Mouse (Mus musculus) MEL (cell line): ENCODE measurements around the gene Emx2. TPM values are rescaled to one million over a fixed set of nuclear protein-coding genes. Genes with fewer than 3 reads are reported as not detected.

Experiments
- DNase-seq: peaks from one replicate; pipeline ENCODE4 v3.0.0; 2011; ENCODE audit warnings: low read depth, low spot score
- H3K27ac ChIP-seq: 2 replicates; pipeline ENCODE4 v1.5.1; 2012; ENCODE audit warnings: low read depth, mild to moderate bottlenecking, control low read depth, low read length, moderate library complexity; ENCODE audit not compliant: control insufficient read depth
- H3K27me3 ChIP-seq, 2 experiments: fragments of 150-350 bp in 1 of 2; sonication (generic) in 1 of 2; 2 replicates each; pipeline ENCODE4 v1.6.1; 2012; ENCODE audit warnings: low read length in 2 of 2, mild to moderate bottlenecking in 2 of 2, improper control_type of control experiment in 1 of 2, moderate library complexity in 1 of 2; ENCODE audit not compliant: insufficient read depth in 2 of 2, control insufficient read depth in 1 of 2
- H3K36me3 ChIP-seq, 2 experiments: 2 replicates each; pipeline ENCODE4 v1.6.1; 2012 to 2014; ENCODE audit warnings: low read length in 2 of 2, improper control_type of control experiment in 1 of 2, inconsistent platforms in 1 of 2, mild to moderate bottlenecking in 1 of 2; ENCODE audit not compliant: insufficient read depth in 2 of 2, control insufficient read depth in 1 of 2
- H3K4me1 ChIP-seq, 2 experiments: fragments of 150-350 bp in 1 of 2; sonication (generic) in 1 of 2; 2 replicates each; pipeline ENCODE4 v1.6.1; 2012; ENCODE audit warnings: low read length in 2 of 2, improper control_type of control experiment in 1 of 2, mild to moderate bottlenecking in 1 of 2; ENCODE audit not compliant: insufficient read depth in 2 of 2, control insufficient read depth in 1 of 2
- H3K4me3 ChIP-seq, 2 experiments: fragments of 150-350 bp in 1 of 2; sonication (generic) in 1 of 2; 2 replicates each; pipeline ENCODE4 v1.5.1; 2012; ENCODE audit warnings: low read depth in 2 of 2, low read length in 2 of 2, mild to moderate bottlenecking in 2 of 2, moderate library complexity in 2 of 2, control low read depth in 1 of 2, improper control_type of control experiment in 1 of 2; ENCODE audit not compliant: control insufficient read depth in 1 of 2, insufficient read depth in 1 of 2
- H3K79me2 ChIP-seq: 2 replicates; pipeline ENCODE4 v1.6.1; 2012; ENCODE audit warnings: mild to moderate bottlenecking, low read length, moderate library complexity; ENCODE audit not compliant: control insufficient read depth, poor library complexity, insufficient read depth
- H3K9ac ChIP-seq: 2 replicates; pipeline ENCODE4 v1.6.1; 2012; ENCODE audit warnings: low read depth, mild to moderate bottlenecking, control low read depth, low read length, moderate library complexity; ENCODE audit not compliant: control insufficient read depth, poor library complexity, severe bottlenecking
- H3K9me3 ChIP-seq: fragments of 150-350 bp; sonication (generic); replicated peaks from 2 replicates; pipeline ENCODE4 v1.6.1; 2012; ENCODE audit warnings: mild to moderate bottlenecking, low read length, improper control_type of control experiment, moderate library complexity; ENCODE audit not compliant: insufficient read depth
- CHD2 ChIP-seq: IDR thresholded peaks from 2 replicates; pipeline ENCODE4 v1.6.1; 2011; ENCODE audit warnings: low read length, improper control_type of control experiment
- CTCF ChIP-seq, 3 experiments: IDR thresholded peaks in 2 of 3; conservative IDR thresholded peaks in 1 of 3; 2 replicates each; pipeline ENCODE4 v1.5.1; 2011 to 2012; ENCODE audit warnings: low read length in 3 of 3, low read depth in 2 of 3, mild to moderate bottlenecking in 2 of 3, improper control_type of control experiment in 1 of 3, inconsistent platforms in 1 of 3, mixed read lengths in 1 of 3, moderate library complexity in 1 of 3; ENCODE audit not compliant: control insufficient read depth in 1 of 3, insufficient read depth in 1 of 3, poor library complexity in 1 of 3, severe bottlenecking in 1 of 3
- E2F4 ChIP-seq: IDR thresholded peaks from 2 replicates; pipeline ENCODE4 v1.6.1; 2011; ENCODE audit warnings: low read depth, low read length, improper control_type of control experiment, borderline replicate concordance
- ELF1 ChIP-seq: IDR thresholded peaks from 2 replicates; pipeline ENCODE4 v1.6.1; 2014; ENCODE audit warnings: low read depth, mild to moderate bottlenecking, inconsistent platforms, low read length, improper control_type of control experiment, moderate library complexity
- EP300 ChIP-seq, 2 experiments: IDR thresholded peaks; 2 replicates each; pipeline ENCODE4 v1.6.1; 2011; ENCODE audit warnings: improper control_type of control experiment in 2 of 2, low read length in 2 of 2, low read depth in 1 of 2, mild to moderate bottlenecking in 1 of 2
- MAFK ChIP-seq: IDR thresholded peaks from 2 replicates; pipeline ENCODE4 v1.6.1; 2011; ENCODE audit warnings: low read depth, mild to moderate bottlenecking, low read length, improper control_type of control experiment, borderline replicate concordance
- MAZ ChIP-seq: IDR thresholded peaks from 2 replicates; pipeline ENCODE4 v1.6.1; 2012; ENCODE audit warnings: low read depth, mild to moderate bottlenecking, inconsistent platforms, low read length, improper control_type of control experiment
- MXI1 ChIP-seq: IDR thresholded peaks from 2 replicates; pipeline ENCODE4 v1.6.1; 2011; ENCODE audit warnings: mild to moderate bottlenecking, low read depth, low read length, improper control_type of control experiment
- MYC ChIP-seq: IDR thresholded peaks from 2 replicates; pipeline ENCODE4 v1.6.1; 2011; ENCODE audit warnings: low read depth, mild to moderate bottlenecking, low read length, improper control_type of control experiment, moderate library complexity
- POLR2A ChIP-seq, 2 experiments: IDR thresholded peaks; 2 replicates each; pipeline ENCODE4 v1.6.1; 2011 to 2012; ENCODE audit warnings: low read length in 2 of 2, mild to moderate bottlenecking in 2 of 2, control low read depth in 1 of 2, improper control_type of control experiment in 1 of 2, low read depth in 1 of 2, moderate library complexity in 1 of 2; ENCODE audit not compliant: control insufficient read depth in 1 of 2, insufficient read depth in 1 of 2, poor library complexity in 1 of 2
- POLR2AphosphoS5 ChIP-seq: IDR thresholded peaks from 2 replicates; pipeline ENCODE4 v1.6.1; 2012; ENCODE audit warnings: low read depth, borderline replicate concordance, mild to moderate bottlenecking, inconsistent platforms, low read length, moderate library complexity, mixed read lengths
- RAD21 ChIP-seq: IDR thresholded peaks from 2 replicates; pipeline ENCODE4 v1.6.1; 2011; ENCODE audit warnings: mild to moderate bottlenecking, low read depth, low read length, improper control_type of control experiment
- RCOR1 ChIP-seq: IDR thresholded peaks from 2 replicates; pipeline ENCODE4 v1.6.1; 2012; ENCODE audit warnings: low read depth, mild to moderate bottlenecking, inconsistent platforms, low read length, improper control_type of control experiment
- SIN3A ChIP-seq: IDR thresholded peaks from 2 replicates; pipeline ENCODE4 v1.6.1; 2012; ENCODE audit warnings: low read length, improper control_type of control experiment, inconsistent platforms
- SMC3 ChIP-seq: IDR thresholded peaks from 2 replicates; pipeline ENCODE4 v1.6.1; 2011; ENCODE audit warnings: low read depth, low read length, improper control_type of control experiment
- TBP ChIP-seq: IDR thresholded peaks from 2 replicates; pipeline ENCODE4 v1.8.0; 2011; ENCODE audit warnings: low read depth, low read length, improper control_type of control experiment
- UBTF ChIP-seq: IDR thresholded peaks from 2 replicates; pipeline ENCODE4 v1.6.1; 2012; ENCODE audit warnings: low read depth, mild to moderate bottlenecking, inconsistent platforms, low read length, improper control_type of control experiment, moderate library complexity, borderline replicate concordance; ENCODE audit not compliant: insufficient read depth
- USF2 ChIP-seq, 2 experiments: IDR thresholded peaks; 2 replicates each; pipeline ENCODE4 v1.6.1; 2011 to 2012; ENCODE audit warnings: improper control_type of control experiment in 2 of 2, low read length in 2 of 2, borderline replicate concordance in 1 of 2, inconsistent platforms in 1 of 2, low read depth in 1 of 2, mild to moderate bottlenecking in 1 of 2; ENCODE audit not compliant: insufficient read depth in 1 of 2
- ZC3H11A ChIP-seq: IDR thresholded peaks from 2 replicates; pipeline ENCODE4 v1.6.1; 2012; ENCODE audit warnings: low read depth, mild to moderate bottlenecking, inconsistent platforms, low read length, improper control_type of control experiment
- ZMIZ1 ChIP-seq: IDR thresholded peaks from 2 replicates; pipeline ENCODE4 v1.6.1; 2012; ENCODE audit warnings: low read depth, mild to moderate bottlenecking, inconsistent platforms, low read length, improper control_type of control experiment, moderate library complexity
- polyA plus RNA-seq, 2 experiments: library from polyadenylated mRNA; stranded (reverse) in 1 of 2; unstranded in 1 of 2; fragments of >175 nt in 1 of 2; fragments of >200 nt in 1 of 2; gene quantifications; 2 replicates each; pipeline versions ENCODE4 v1.2.1 to v1.2.4; 2012; ENCODE audit warnings: low replicate concordance in 2 of 2, low read depth in 1 of 2; ENCODE audit not compliant: insufficient read length in 2 of 2, insufficient read depth in 1 of 2, missing spikeins in 1 of 2
- total RNA-seq: library from RNA; depleted of rRNA; stranded (reverse); fragments of 300-350 nt; gene quantifications from 2 replicates; pipeline ENCODE4 v1.2.3, GENCODE M21; 2012; rRNA removed

The Emx2 gene
- total RNA-seq (0.07 and 0.08 TPM in 2 replicates), polyA plus RNA-seq (not detected)

- no peak for DNase-seq
- H3K9ac ChIP-seq = no peak within 1 kb of the TSS
- no peaks in the 10 kb centered on the region for H3K36me3 ChIP-seq
- no peak within 1 kb of the TSS for H3K4me3 ChIP-seq
- H3K4me1 ChIP-seq = no peaks in the 10 kb centered on the region
- no peaks in the 10 kb centered on the region for H3K9me3 ChIP-seq
- no peaks in the 10 kb centered on the region for H3K27me3 ChIP-seq
- no peaks in the 10 kb centered on the region for H3K79me2 ChIP-seq
- no peak within 1 kb of the TSS for H3K27ac ChIP-seq
- no peak for TF ChIP-seq TBP
- TF ChIP-seq EP300 (IDR thresholded peaks at IDR 0.05; ENCODE audit: low read depth in 1 of 2, low read length in 2 of 2) = no peak
- no peak for TF ChIP-seq MAFK
- TF ChIP-seq UBTF = no peak
- TF ChIP-seq MYC = no peak
- no peak for TF ChIP-seq SMC3
- TF ChIP-seq POLR2A (IDR thresholded peaks at IDR 0.05; ENCODE audit: control insufficient read depth in 1 of 2, insufficient read depth in 1 of 2, low read depth in 1 of 2, low read length in 2 of 2, poor library complexity in 1 of 2) = no peak
- no peak for TF ChIP-seq POLR2AphosphoS5
- TF ChIP-seq E2F4 = no peak
- no peak for TF ChIP-seq ZMIZ1
- TF ChIP-seq RCOR1 = no peak
- TF ChIP-seq RAD21 = no peak
- TF ChIP-seq ELF1 = no peak
- no peak for TF ChIP-seq MXI1
- TF ChIP-seq MAZ = no peak
- no peak for TF ChIP-seq SIN3A
These were observed at the start of gene Emx2 for GRCm38 (mm10) chr19:59457951-59458742. Gene Emx2 (plus strand): TSS chr19:59458372.

DNA sequence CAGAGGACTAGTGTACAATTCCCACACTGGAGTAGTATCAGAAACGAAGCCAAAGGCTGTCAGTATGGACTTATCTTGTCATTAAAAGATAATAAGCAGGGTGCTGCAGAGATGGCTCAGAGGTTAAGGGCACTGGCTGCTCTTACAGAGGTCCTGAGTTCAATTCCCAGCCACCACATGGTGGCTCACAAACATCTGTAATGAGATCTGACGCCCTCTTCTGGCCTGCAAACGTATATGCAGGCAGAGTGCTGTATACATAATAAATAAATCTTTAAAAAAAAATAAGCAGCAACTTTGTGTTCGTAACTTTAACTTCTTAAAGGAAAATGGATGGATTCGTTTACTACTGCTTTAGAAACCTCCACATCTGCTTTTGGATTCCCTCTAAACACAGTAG is 44.0 kb upstream of the Emx2 start:
- TF ChIP-seq USF2 (IDR thresholded peaks at IDR 0.05; ENCODE audit: borderline replicate concordance in 1 of 2, insufficient read depth in 1 of 2, low read depth in 1 of 2, low read length in 2 of 2) (no peak), SMC3 (peak; percentile 55), CTCF (IDR thresholded peaks at IDR 0.05 in 2 of 3, conservative IDR thresholded peaks at IDR 0.05 in 1 of 3; ENCODE audit: control insufficient read depth in 1 of 3, insufficient read depth in 1 of 3, low read depth in 2 of 3, low read length in 3 of 3, poor library complexity in 1 of 3, severe bottlenecking in 1 of 3) (peak in 1 of 3 experiments; percentile 47; a peak in 2 of 6 replicates), POLR2AphosphoS5 (no peak), RAD21 (peak; percentile 39), E2F4 (no peak), ZC3H11A (peak; percentile 53), CHD2 (no peak), TBP (peak; percentile 88)
- no peaks in the 10 kb centered on the region for H3K27me3 ChIP-seq
- H3K4me1 ChIP-seq = peaks cover 0 to 14% of the 10 kb centered on the region in 2 experiments; a peak in 2 of 4 replicates
- H3K79me2 ChIP-seq = no peaks in the 10 kb centered on the region
- H3K4me3 ChIP-seq = no peak overlapping the region
- no peak overlapping the region for H3K27ac ChIP-seq
- H3K36me3 ChIP-seq = peaks cover 0 to 5% of the 10 kb centered on the region in 2 experiments; a peak in 2 of 4 replicates
- DNase-seq = no peak
- H3K9ac ChIP-seq = no peak overlapping the region
- no peaks in the 10 kb centered on the region for H3K9me3 ChIP-seq
